Mouse (Mus musculus) left cerebral cortex, adult 2 months (tissue): ENCODE results near the gene Mettl8. TPM values are rescaled to one million over a fixed set of nuclear protein-coding genes. Genes with fewer than 3 reads are reported as not detected.
A peak's percentile ranks its signal among the peaks of the same experiment; 100 is the strongest.

Source experiments
- DNase-seq, 2 experiments: peaks; one replicate each; pipeline ENCODE4 v3.0.0; 2021 to 2022; ENCODE audit warnings: low spot score in 2 of 2, mixed read lengths in 1 of 2; ENCODE audit errors: extremely low spot score in 1 of 2
- H3K27ac ChIP-seq: fragments of 200-600 bp; 2 replicates; pipeline ENCODE4 v1.8.1; 2022
- H3K4me3 ChIP-seq: fragments of 200-600 bp; 2 replicates; pipeline ENCODE4 v1.8.1; 2022
- CTCF ChIP-seq: fragments of 200-600 bp; IDR thresholded peaks from 2 replicates; pipeline ENCODE4 v1.8.1; 2022; ENCODE audit warnings: antibody characterized with exemption, mild to moderate bottlenecking, moderate library complexity
- intact Hi-C: fragments of 180-260 bp; cut with DNase I; formaldehyde crosslinking; loops from one replicate; pipeline ENCODE4 v1.15.1; 2025
- total RNA-seq, 2 experiments: library from RNA; stranded (reverse); gene quantifications; 2 replicates each; pipeline ENCODE4 v1.2.3; 2021

The Mettl8 gene
- total RNA-seq, 2 experiments from 2014 or later, result 11.9 to 16.9 TPM

- no peak for DNase-seq
- Histone ChIP-seq H3K27ac (no peak overlapping the region), H3K4me3 (no peak overlapping the region)
- no peak for TF ChIP-seq CTCF
- intact Hi-C loops, result no loop called here
These were observed 88.2 kb downstream of the Mettl8 start for GRCm38 (mm10) chr2:70967216-70967615.

DNA sequence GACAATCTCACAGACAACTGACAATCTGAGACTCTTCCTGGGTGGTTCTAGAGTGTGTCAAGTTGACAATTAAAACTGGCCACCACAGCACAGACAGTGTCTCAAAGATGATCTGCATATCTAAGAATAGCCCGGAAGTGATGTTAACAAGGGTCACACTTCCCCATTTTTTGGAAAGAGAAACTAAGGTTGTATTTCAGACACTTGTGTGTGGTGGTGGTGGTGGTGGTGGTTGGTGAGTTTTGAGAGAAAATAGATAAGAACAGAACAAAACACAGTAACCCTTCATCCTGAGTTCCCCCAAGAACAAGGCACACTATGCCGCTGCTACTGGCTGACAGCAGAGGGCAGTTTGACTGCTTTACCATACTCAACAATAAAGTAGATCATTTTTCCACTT, 90.6 kb downstream of the Mettl8 start:
- no peak for TF ChIP-seq CTCF
- no peak overlapping the region for H3K27ac ChIP-seq

GRCm38 (mm10) chr2:70962921-70963320, 92.5 kb downstream of the Mettl8 start:
- DNase-seq, result no peak
- no peak for TF ChIP-seq CTCF
- no peak overlapping the region for H3K4me3 ChIP-seq
- no peak overlapping the region for H3K27ac ChIP-seq
- intact Hi-C loops, result no loop called here

More for the DNA sequence above, 90.6 kb downstream of the Mettl8 start:
- H3K4me3 ChIP-seq, result no peak overlapping the region
- no peak for DNase-seq
- intact Hi-C loops, result no loop called here

DNA sequence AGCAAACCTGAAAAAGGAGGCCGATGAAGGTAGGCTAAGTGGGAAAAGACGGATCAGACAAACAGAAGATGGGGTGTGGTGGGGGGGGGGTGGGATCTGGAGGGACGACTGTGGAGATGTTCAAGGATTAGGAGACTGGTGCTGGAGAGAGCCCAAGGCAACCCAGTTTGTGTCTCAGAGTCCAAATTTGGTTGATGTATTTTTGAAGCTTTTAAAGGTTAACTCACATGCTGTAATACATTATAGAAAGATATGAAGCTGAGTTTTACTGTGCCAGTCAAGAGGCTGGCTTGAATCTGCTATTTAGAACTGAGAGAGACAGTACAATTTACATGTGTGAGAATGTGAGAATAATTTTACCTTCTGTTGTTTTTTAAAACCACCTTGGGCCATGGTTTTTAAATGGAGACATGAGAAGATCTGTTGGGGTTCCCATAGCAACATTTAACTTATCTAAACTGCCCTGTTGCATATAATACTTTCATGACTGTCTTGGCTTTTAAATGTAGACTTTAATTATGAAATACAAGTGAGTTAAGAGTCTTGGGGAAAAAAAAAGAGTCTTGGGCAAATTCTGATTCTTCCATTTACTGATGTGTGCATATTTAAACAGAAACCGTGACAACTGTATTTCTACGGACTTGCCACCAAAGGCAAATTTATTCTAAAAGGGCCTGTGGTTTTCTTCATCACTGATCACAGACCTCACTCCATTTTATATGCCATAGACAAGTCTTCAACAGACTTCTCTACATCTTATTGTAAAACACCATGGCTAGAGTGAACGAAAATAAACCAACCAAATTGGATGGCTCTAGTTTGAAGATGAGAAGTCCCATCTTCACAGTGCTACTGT, 94.1 kb downstream of the Mettl8 start:
- no peak for TF ChIP-seq CTCF
- H3K27ac ChIP-seq, result peak overlapping the region; percentile 70

GRCm38 (mm10) chr2:70960090-70960489, 95.3 kb downstream of the Mettl8 start:
- intact Hi-C loops, result no loop called here
- H3K27ac ChIP-seq, result peak overlapping the region; percentile 76
- TF ChIP-seq CTCF, result no peak
- no peak overlapping the region for H3K4me3 ChIP-seq
- no peak for DNase-seq

More for the DNA sequence above, 94.1 kb downstream of the Mettl8 start:
- no peak overlapping the region for H3K4me3 ChIP-seq
- DNase-seq, result no peak
- intact Hi-C loops, result no loop called here

DNA sequence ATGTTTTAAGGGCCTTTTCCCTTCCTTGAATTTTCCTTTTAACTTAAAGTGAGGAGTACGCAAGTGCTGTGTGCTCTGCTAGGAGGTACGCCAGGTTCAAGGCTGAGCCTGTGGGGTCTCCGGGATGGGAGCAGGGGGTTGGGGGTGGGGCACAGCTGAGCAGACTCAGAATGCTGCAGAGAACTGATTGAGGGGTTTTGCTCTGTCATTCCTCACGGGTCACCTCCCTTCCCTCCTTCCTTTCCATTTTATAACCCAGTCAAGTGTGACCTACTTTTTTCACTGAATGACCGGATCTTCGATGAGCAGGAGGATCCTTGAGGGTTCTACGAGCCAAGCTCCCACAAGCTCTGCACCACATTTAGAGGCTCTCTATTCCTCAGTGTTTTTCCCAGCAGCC, 96.0 kb downstream of the Mettl8 start:
- intact Hi-C loops, result loop anchor here (2.0 to 5.0 kb wide), 2 partner anchors 62 to 107 kb away; no protein-coding TSS in a partner anchor
- TF ChIP-seq CTCF, result no peak
- no peak for DNase-seq
- peak overlapping the region; percentile 76 for H3K27ac ChIP-seq
- H3K4me3 ChIP-seq, result no peak overlapping the region

GRCm38 (mm10) chr2:70958536-70958935, 96.8 kb downstream of the Mettl8 start:
- H3K27ac ChIP-seq, result peak overlapping the region; percentile 0
- no peak for DNase-seq
- TF ChIP-seq CTCF, result no peak
- H3K4me3 ChIP-seq, result no peak overlapping the region
- intact Hi-C loops, result loop anchor here (2.0 to 5.0 kb wide), 2 partner anchors 61 to 106 kb away; no protein-coding TSS in a partner anchor

GRCm38 (mm10) chr2:70953616-70954015, 101.8 kb downstream of the Mettl8 start:
- TF ChIP-seq CTCF, result no peak
- Histone ChIP-seq H3K27ac (no peak overlapping the region), H3K4me3 (no peak overlapping the region)
- no peak for DNase-seq
- intact Hi-C loops, result no loop called here

DNA sequence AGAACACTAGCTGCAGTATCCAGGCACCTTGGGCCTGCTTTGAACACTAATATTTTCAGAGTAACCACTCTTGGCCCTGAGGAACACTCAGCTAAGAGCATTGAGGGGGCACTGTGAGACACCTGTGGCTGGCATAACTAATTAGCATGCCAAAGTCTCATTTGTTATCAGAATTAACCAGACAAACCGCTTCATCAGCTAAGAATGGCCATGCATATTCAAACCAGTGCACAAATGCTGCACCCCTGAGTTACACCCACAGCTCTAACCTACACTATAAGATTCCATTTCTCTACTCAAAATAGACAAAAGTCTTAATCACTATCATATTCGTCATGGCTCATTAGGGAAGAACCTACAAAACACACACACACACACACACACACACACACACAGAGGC, 103.4 kb downstream of the Mettl8 start:
- TF ChIP-seq CTCF, result no peak
- DNase-seq, result no peak
- intact Hi-C loops, result no loop called here
- no peak overlapping the region for H3K27ac ChIP-seq
- no peak overlapping the region for H3K4me3 ChIP-seq

DNA sequence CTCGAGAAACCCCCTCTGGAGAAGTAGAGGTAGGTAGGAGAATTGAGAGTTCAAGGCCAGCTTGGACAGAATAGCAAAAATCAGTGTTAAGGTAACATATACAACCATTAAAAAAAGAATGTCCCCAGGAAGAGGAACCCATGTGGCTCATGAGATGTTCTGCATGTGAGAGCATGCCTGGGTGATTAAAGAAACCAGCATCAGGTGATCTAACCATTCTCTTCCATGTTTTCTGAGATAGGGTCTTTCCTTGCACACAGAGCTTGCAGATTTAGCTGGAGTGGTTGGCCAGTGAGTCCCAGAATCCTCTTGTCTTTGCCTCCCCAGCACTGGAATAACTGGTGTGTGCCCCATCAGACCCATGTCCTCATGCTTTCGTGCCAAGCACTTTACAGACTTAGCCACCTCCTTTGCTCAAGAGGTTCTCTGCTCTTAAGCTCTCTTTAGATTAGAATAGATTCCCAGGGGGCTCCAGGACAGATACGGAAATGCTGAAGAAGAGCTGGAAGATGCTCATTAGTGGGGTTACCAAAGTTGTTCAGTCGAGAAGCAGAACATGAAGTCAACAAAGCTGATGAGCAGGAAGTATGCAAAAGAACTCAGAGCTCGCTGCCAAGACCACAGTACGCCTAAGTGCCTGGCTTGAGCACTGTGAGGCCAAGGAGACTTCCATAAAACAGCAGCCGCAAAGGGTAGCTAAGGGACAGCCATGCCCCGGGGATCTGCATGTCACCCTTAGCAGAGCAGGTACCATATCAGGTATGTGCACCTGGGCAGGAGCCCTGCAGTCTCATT, 110.7 kb downstream of the Mettl8 start:
- DNase-seq, result no peak
- no peak for TF ChIP-seq CTCF
- intact Hi-C loops, result no loop called here
- no peak overlapping the region for H3K4me3 ChIP-seq
- H3K27ac ChIP-seq, result no peak overlapping the region

- TF ChIP-seq CTCF, result no peak
- intact Hi-C loops, result no loop called here
- no peak for DNase-seq
- H3K27ac ChIP-seq, result no peak overlapping the region
- no peak overlapping the region for H3K4me3 ChIP-seq
These were observed 114.6 kb downstream of the Mettl8 start for GRCm38 (mm10) chr2:70940826-70941225.

GRCm38 (mm10) chr2:70938844-70939494, 116.4 kb downstream of the Mettl8 start:
- Histone ChIP-seq H3K27ac (no peak overlapping the region), H3K4me3 (no peak overlapping the region)
- intact Hi-C loops, result no loop called here
- DNase-seq, result no peak
- TF ChIP-seq CTCF, result no peak
